Mouse (Mus musculus): ENCODE measurements around the gene Fbxo42. TPM values are rescaled to one million over a fixed set of nuclear protein-coding genes. Genes with fewer than 3 reads are reported as not detected.
A peak's percentile ranks its signal among the peaks of the same experiment; 100 is the strongest.

Fbxo42 gene
- polyA plus RNA-seq, 1 experiment: 22.1 TPM

DNA sequence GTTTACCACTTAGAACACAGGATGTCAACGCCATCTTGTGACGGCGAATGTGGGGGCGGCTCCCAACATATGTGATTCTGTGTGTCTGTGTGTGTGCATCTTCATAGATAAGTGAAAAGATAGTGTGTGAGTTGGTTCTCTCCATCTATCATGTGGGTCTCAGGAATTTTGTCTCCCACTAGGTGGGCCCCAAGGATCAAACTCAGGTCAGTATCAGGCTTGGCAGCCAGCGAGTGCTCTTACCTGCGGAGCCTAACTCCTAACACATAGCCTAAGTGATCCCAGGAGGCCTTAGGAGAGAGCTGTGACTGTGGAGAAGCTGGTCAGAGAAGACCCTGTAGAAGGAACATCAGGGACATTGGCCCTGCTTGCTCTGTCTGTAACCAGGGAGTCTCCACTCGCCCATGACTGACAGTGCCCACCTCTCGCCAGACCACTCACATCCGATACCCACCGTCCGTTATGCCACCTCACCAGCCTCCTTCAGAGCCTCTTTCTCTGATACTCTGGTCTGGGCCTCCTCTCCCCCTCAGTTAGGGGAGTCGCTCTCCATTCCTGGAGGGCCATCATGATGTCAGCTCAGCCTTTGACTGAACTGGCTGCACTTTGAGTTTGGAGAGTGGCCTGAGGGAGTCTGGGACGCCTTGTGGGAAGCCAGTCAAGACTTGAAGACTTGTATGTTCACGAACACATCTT lies 63.0 kb downstream of the Fbxo42 start:
- no peak for TF ChIP-seq POLR2A (IDR thresholded peaks at IDR 0.05; ENCODE audit: low read depth, low read length)
- H3K4me3 ChIP-seq (ENCODE audit: insufficient read depth, low read length): peak overlapping the region; percentile 24; the same call in 1 of the 2 replicates
- no peaks in the 10 kb centered on the region for H3K4me1 ChIP-seq (ENCODE audit: control insufficient read depth, insufficient read depth, low read length)
- H3K27ac ChIP-seq (ENCODE audit: insufficient read depth, low read length): no peak overlapping the region

DNA sequence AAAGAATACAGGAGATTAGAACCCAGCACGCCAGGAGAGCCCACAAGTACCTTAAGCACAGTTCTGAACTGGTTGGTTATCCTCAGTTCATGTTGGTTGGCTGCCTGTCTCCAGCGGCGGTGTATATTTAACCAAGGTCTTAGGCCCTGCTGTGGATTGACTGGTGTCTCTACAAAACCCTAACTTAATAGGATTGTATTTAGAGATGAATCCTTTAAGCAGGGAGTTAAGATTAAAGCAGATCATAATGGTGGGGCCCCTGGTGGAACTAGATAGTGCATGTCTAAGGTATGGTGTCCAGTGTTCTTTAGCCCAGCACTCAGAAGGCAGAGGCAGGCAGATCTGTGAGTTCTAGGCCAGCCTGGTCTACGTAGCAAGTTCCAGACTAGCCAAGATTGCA lies 63.9 kb downstream of the Fbxo42 start:
- TF ChIP-seq CTCF (IDR thresholded peaks at IDR 0.05; ENCODE audit: borderline replicate concordance, insufficient read depth, low read length): no peak
- TF ChIP-seq POLR2A (IDR thresholded peaks at IDR 0.05; ENCODE audit: low read depth, low read length): no peak
- no peak overlapping the region for H3K27ac ChIP-seq (ENCODE audit: insufficient read depth, low read length)
- no peak overlapping the region for H3K4me3 ChIP-seq (ENCODE audit: insufficient read depth, low read length)
- no peaks in the 10 kb centered on the region for H3K4me1 ChIP-seq (ENCODE audit: control insufficient read depth, insufficient read depth, low read length)

- Histone ChIP-seq H3K4me3 (ENCODE audit: insufficient read depth, low read length) (no peak overlapping the region), H3K4me1 (ENCODE audit: control insufficient read depth, insufficient read depth, low read length) (no peaks in the 10 kb centered on the region), H3K27ac (ENCODE audit: insufficient read depth, low read length) (no peak overlapping the region)
- no peak for TF ChIP-seq POLR2A (IDR thresholded peaks at IDR 0.05; ENCODE audit: low read depth, low read length)
- no peak for TF ChIP-seq CTCF (IDR thresholded peaks at IDR 0.05; ENCODE audit: borderline replicate concordance, insufficient read depth, low read length)
Measured at GRCm38 (mm10) chr4:141212892-141213291, 65.2 kb downstream of the Fbxo42 start.

- Histone ChIP-seq H3K4me3 (ENCODE audit: insufficient read depth, low read length) (0 out of 2 replicates have a peak overlapping the region, but pooled peaks have one; percentile 3), H3K27ac (ENCODE audit: insufficient read depth, low read length) (no peak overlapping the region), H3K4me1 (ENCODE audit: control insufficient read depth, insufficient read depth, low read length) (no peaks in the 10 kb centered on the region)
- TF ChIP-seq CTCF (IDR thresholded peaks at IDR 0.05; ENCODE audit: borderline replicate concordance, insufficient read depth, low read length): no peak
- no peak for TF ChIP-seq POLR2A (IDR thresholded peaks at IDR 0.05; ENCODE audit: low read depth, low read length)
Measured at GRCm38 (mm10) chr4:141213342-141213741, 65.6 kb downstream of the Fbxo42 start.

DNA sequence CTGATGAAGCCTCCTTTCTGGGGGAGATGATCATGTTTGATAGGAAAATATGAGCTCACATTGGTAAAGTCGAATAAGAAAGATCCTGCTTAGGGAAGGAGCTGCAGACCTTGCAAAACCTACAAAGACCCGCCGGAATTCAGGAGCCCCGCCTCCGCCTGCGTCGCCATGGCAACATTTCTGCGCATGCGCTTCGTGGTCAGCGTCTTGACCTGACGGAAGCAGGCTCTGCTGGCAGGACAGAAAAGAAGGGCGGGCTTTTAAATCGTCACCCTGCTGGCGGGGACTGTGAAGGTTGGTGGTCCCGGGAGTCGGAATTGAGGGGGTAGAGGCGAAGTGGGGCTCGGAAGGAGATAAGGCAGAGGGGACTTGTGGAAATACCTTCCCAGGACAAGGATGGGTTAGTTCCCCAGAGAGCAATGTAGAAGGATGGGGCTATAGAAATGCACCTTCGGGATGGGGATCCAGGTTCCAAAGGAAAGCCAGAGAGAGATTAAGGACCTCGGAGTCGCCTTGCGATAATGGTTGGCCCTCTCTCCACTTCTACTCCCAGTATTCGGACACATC lies 66.1 kb downstream of the Fbxo42 start, which contains the start of gene Rsg1:
Rsg1 (plus strand) TSS at position 187 of the 567 bp plus-strand sequence.
- H3K4me3 ChIP-seq (ENCODE audit: insufficient read depth, low read length): peak within 1 kb of the TSS; percentile 68
- H3K4me1 ChIP-seq (ENCODE audit: control insufficient read depth, insufficient read depth, low read length): no peaks in the 10 kb centered on the region
- TF ChIP-seq POLR2A (IDR thresholded peaks at IDR 0.05; ENCODE audit: low read depth, low read length) (peak; percentile 46), CTCF (IDR thresholded peaks at IDR 0.05; ENCODE audit: borderline replicate concordance, insufficient read depth, low read length) (no peak)
- H3K27ac ChIP-seq (ENCODE audit: insufficient read depth, low read length): no peak within 1 kb of the TSS

DNA sequence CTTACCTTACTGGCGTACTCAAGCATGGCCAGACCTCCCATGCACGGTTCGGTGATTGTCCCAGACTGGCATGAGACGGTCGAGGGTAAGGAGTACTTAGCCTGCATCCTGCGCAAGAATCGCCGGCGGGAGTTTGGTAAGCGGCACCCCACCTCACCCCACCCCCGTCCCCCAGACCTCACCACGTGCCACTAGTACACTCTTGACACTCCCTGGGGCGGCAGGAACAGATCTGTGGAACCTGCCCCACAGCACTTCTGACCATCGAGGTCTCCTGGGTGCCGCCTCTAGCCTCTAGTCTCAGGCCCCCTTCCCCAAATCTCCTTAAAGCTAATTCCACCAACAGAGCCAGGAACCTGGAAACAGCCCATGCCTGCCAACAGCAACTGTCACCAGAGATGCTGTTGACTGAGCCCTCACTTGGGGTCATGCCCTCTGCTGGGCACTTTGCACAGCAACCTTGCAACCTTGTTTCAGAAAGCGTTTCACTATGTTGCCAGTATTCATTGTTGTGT lies 66.7 kb downstream of the Fbxo42 start:
- TF ChIP-seq CTCF (IDR thresholded peaks at IDR 0.05; ENCODE audit: borderline replicate concordance, insufficient read depth, low read length) (peak; percentile 62; the same call in 1 of the 2 replicates), POLR2A (IDR thresholded peaks at IDR 0.05; ENCODE audit: low read depth, low read length) (no peak)
- Histone ChIP-seq H3K4me1 (ENCODE audit: control insufficient read depth, insufficient read depth, low read length) (no peaks in the 10 kb centered on the region), H3K27ac (ENCODE audit: insufficient read depth, low read length) (no peak overlapping the region), H3K4me3 (ENCODE audit: insufficient read depth, low read length) (peak overlapping the region; percentile 68)

- Histone ChIP-seq H3K27ac (ENCODE audit: insufficient read depth, low read length) (no peak overlapping the region), H3K4me1 (ENCODE audit: control insufficient read depth, insufficient read depth, low read length) (no peaks in the 10 kb centered on the region), H3K4me3 (ENCODE audit: insufficient read depth, low read length) (no peak overlapping the region)
- TF ChIP-seq CTCF (IDR thresholded peaks at IDR 0.05; ENCODE audit: borderline replicate concordance, insufficient read depth, low read length): no peak
- no peak for TF ChIP-seq POLR2A (IDR thresholded peaks at IDR 0.05; ENCODE audit: low read depth, low read length)
Measured at GRCm38 (mm10) chr4:141219583-141220213, 72.0 kb downstream of the Fbxo42 start.

DNA sequence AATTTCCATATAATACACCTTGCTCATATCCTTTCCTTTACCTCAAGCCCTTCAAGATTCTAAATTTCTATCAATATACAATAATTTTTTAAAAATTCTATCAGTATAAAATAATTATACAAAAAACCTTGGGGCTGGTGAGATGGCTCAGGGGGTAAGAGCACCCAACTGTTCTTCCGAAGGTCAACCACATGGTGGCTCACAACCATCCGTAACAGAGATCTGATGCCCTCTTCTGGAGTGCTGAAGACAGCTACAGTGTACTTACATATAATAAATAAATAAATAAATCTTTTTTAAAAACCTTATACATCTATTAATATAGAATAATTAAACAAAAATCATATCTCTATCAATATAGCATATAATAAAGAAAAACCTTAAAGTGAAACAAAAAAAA lies 74.1 kb downstream of the Fbxo42 start:
- H3K27ac ChIP-seq (ENCODE audit: insufficient read depth, low read length): no peak overlapping the region
- H3K4me1 ChIP-seq (ENCODE audit: control insufficient read depth, insufficient read depth, low read length): no peaks in the 10 kb centered on the region
- TF ChIP-seq CTCF (IDR thresholded peaks at IDR 0.05; ENCODE audit: borderline replicate concordance, insufficient read depth, low read length) (no peak), POLR2A (IDR thresholded peaks at IDR 0.05; ENCODE audit: low read depth, low read length) (no peak)
- H3K4me3 ChIP-seq (ENCODE audit: insufficient read depth, low read length): no peak overlapping the region

GRCm38 (mm10) chr4:141222752-141223151 lies 75.0 kb downstream of the Fbxo42 start:
- Histone ChIP-seq H3K4me1 (ENCODE audit: control insufficient read depth, insufficient read depth, low read length) (no peaks in the 10 kb centered on the region), H3K27ac (ENCODE audit: insufficient read depth, low read length) (no peak overlapping the region), H3K4me3 (ENCODE audit: insufficient read depth, low read length) (no peak overlapping the region)
- TF ChIP-seq CTCF (IDR thresholded peaks at IDR 0.05; ENCODE audit: borderline replicate concordance, insufficient read depth, low read length): no peak
- no peak for TF ChIP-seq POLR2A (IDR thresholded peaks at IDR 0.05; ENCODE audit: low read depth, low read length)

DNA sequence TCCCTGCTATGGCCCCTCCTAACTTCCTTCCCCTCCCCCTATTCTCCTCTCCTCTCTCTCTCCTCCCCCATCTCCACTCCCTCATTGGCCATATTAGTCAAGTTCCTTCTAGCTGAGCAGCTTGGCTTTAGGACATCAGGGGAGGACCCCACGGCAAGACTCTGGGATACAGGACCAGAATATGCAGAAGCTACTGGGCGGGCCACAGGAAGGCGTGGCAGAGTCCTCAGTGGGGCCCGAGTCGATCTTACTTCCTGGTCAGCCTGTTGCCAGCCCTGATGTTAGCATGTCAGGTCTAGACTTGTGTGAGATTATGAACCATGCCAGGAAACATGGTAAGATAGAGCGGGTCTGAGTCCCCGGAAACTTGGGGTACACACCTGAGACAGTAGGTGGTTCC lies 81.0 kb downstream of the Fbxo42 start:
- Histone ChIP-seq H3K27ac (ENCODE audit: insufficient read depth, low read length) (no peak overlapping the region), H3K4me1 (ENCODE audit: control insufficient read depth, insufficient read depth, low read length) (no peaks in the 10 kb centered on the region), H3K4me3 (ENCODE audit: insufficient read depth, low read length) (no peak overlapping the region)
- no peak for TF ChIP-seq CTCF (IDR thresholded peaks at IDR 0.05; ENCODE audit: borderline replicate concordance, insufficient read depth, low read length)
- no peak for TF ChIP-seq POLR2A (IDR thresholded peaks at IDR 0.05; ENCODE audit: low read depth, low read length)
